Mouse (Mus musculus) brain, embryonic 14.5 days (tissue): ENCODE results near the gene Slc6a19.

Experiments used
- CTCF ChIP-seq: fragments of 200-500 bp; IDR thresholded peaks from 2 replicates; pipeline ENCODE4 v1.5.1; 2012; ENCODE audit warnings: inconsistent platforms, mild to moderate bottlenecking, moderate library complexity, borderline replicate concordance; ENCODE audit not compliant: insufficient read depth, insufficient read length; ENCODE audit errors: extremely low read depth
- POLR2A ChIP-seq: fragments of 200-500 bp; IDR thresholded peaks from 2 replicates; pipeline ENCODE4 v1.6.1; 2012; ENCODE audit warnings: mild to moderate bottlenecking, inconsistent platforms, borderline replicate concordance; ENCODE audit not compliant: poor library complexity, insufficient read depth, insufficient read length, severe bottlenecking; ENCODE audit errors: extremely low read depth

DNA sequence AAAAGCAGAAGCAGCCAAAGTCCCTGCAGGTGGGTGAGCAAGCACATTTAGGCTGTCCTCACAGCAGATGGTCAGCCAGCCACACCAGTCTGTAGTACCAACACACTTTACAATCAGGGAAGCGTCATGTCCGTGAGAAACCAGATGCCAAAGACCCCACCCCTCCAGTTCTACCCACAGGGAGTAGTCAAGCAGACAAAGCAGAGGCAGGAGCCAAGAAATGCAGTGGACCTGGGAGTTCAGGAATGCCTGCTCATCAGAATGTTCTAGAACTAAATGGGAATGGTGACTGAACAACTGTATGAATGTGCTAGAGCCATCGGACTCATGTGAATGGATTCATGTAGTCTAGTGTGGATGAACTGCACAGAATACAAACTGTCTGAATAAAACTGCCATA is 17.1 kb downstream of the Slc6a19 start:
- TF ChIP-seq CTCF (no peak), POLR2A (no peak)
